Mouse (Mus musculus): ENCODE measurements around the gene Lrr1.
"Not testable (repeated sequence)": the region's sequence is repeated elsewhere in the genome, so short reads cannot be mapped to it uniquely, and the experiment has no call there.

The Lrr1 gene

GRCm38 (mm10) chr12:69168461-69169106 lies at the start of gene Lrr1:
TSS of gene Lrr1 (plus strand) at chr12:69168814.
- peak; percentile 75 to 95 for DNase-seq (ENCODE audit: low spot score in 2 of 2)

GRCm38 (mm10) chr12:69119908-69120307 lies 48.7 kb upstream of the Lrr1 start:
- no peak for DNase-seq (ENCODE audit: low spot score in 2 of 2)

- no peak for DNase-seq (ENCODE audit: low spot score in 2 of 2)
Measured at GRCm38 (mm10) chr12:69122801-69123200, 45.8 kb upstream of the Lrr1 start.

- no peak for DNase-seq (ENCODE audit: low spot score in 2 of 2)
Measured at GRCm38 (mm10) chr12:69125066-69125465, 43.5 kb upstream of the Lrr1 start.

GRCm38 (mm10) chr12:69127170-69127569 lies 41.4 kb upstream of the Lrr1 start:
- DNase-seq (ENCODE audit: low spot score in 2 of 2), result no peak

- no peak for DNase-seq (ENCODE audit: low spot score in 2 of 2)
Measured at GRCm38 (mm10) chr12:69127626-69128025, 41.0 kb upstream of the Lrr1 start.

GRCm38 (mm10) chr12:69129634-69130310 lies 38.8 kb upstream of the Lrr1 start:
- DNase-seq (ENCODE audit: low spot score in 2 of 2), result no peak

GRCm38 (mm10) chr12:69130486-69130885 lies 38.1 kb upstream of the Lrr1 start:
- no peak for DNase-seq (ENCODE audit: low spot score in 2 of 2)

GRCm38 (mm10) chr12:69131267-69131666 lies 37.3 kb upstream of the Lrr1 start:
- no peak for DNase-seq (ENCODE audit: low spot score in 2 of 2)

- peak in 1 of 2 experiments; percentile 11 for DNase-seq (ENCODE audit: low spot score in 2 of 2)
Measured at GRCm38 (mm10) chr12:69131981-69132380, 36.6 kb upstream of the Lrr1 start.

GRCm38 (mm10) chr12:69139201-69139600 lies 29.4 kb upstream of the Lrr1 start:
- no peak for DNase-seq (ENCODE audit: low spot score in 2 of 2)

- no peak for DNase-seq (ENCODE audit: low spot score in 2 of 2)
Measured at GRCm38 (mm10) chr12:69139841-69140240, 28.8 kb upstream of the Lrr1 start.

- no peak for DNase-seq (ENCODE audit: low spot score in 2 of 2)
Measured at GRCm38 (mm10) chr12:69143460-69143859, 25.2 kb upstream of the Lrr1 start.

GRCm38 (mm10) chr12:69147166-69147735 lies 21.4 kb upstream of the Lrr1 start:
- no peak for DNase-seq (ENCODE audit: low spot score in 2 of 2)

- no peak for DNase-seq (ENCODE audit: low spot score in 2 of 2)
Measured at GRCm38 (mm10) chr12:69150049-69150448, 18.6 kb upstream of the Lrr1 start.

- DNase-seq (ENCODE audit: low spot score in 2 of 2), result no peak
Measured at GRCm38 (mm10) chr12:69155923-69156322, 12.7 kb upstream of the Lrr1 start.

- DNase-seq (ENCODE audit: low spot score in 2 of 2), result no peak
Measured at GRCm38 (mm10) chr12:69156436-69156835, 12.2 kb upstream of the Lrr1 start.

GRCm38 (mm10) chr12:69157107-69157506 lies 11.5 kb upstream of the Lrr1 start:
- DNase-seq (ENCODE audit: low spot score in 2 of 2), result no peak

- no peak for DNase-seq (ENCODE audit: low spot score in 2 of 2)
Measured at GRCm38 (mm10) chr12:69158366-69158764, 10.2 kb upstream of the Lrr1 start.

GRCm38 (mm10) chr12:69158765-69159577 lies 9.6 kb upstream of the Lrr1 start, which contains the start of gene Rps29:
TSS of gene Rps29 (minus strand) at chr12:69159186.
- peak; percentile 89 to 96 for DNase-seq (ENCODE audit: low spot score in 2 of 2)

- no peak for DNase-seq (ENCODE audit: low spot score in 2 of 2)
Measured at GRCm38 (mm10) chr12:69159578-69159940, 9.1 kb upstream of the Lrr1 start.

- DNase-seq (ENCODE audit: low spot score in 2 of 2), result not testable (repeated sequence)
Measured at GRCm38 (mm10) chr12:69160677-69161076, 7.9 kb upstream of the Lrr1 start.

All from urinary bladder, adult 18-20 months (tissue).